Mouse (Mus musculus): ENCODE data around the gene Ssna1.

GRCm38 (mm10) chr2:25271827-25272511 lies at the start of gene Ssna1, which contains the start of gene Anapc2:
- TF ChIP-seq ELF1 (IDR thresholded peaks at IDR 0.05; ENCODE audit: low read depth, low read length) (peak; percentile 86), CTCF (conservative IDR thresholded peaks at IDR 0.05 in 1 of 2, IDR thresholded peaks at IDR 0.05 in 1 of 2; ENCODE audit: low read depth in 2 of 2, low read length in 2 of 2) (peak in 1 of 2 experiments; percentile 58; a peak in 2 of 4 replicates), KAT2A (IDR thresholded peaks at IDR 0.05; ENCODE audit: insufficient replicate concordance, low read length) (peak; percentile 66; the same call in 1 of the 2 replicates), USF2 (conservative IDR thresholded peaks at IDR 0.05; ENCODE audit: low read depth, low read length) (no peak), SIN3A (IDR thresholded peaks at IDR 0.05; ENCODE audit: low read length) (peak; percentile 92), POLR2A (IDR thresholded peaks at IDR 0.05; ENCODE audit: low read depth, low read length) (peak; percentile 84), EP300 (IDR thresholded peaks at IDR 0.05; ENCODE audit: low read length) (no peak), TCF12 (IDR thresholded peaks at IDR 0.05; ENCODE audit: low read depth, low read length) (peak; percentile 80), MEF2A (IDR thresholded peaks at IDR 0.05; ENCODE audit: borderline replicate concordance, low read depth, low read length) (no peak), ZMIZ1 (IDR thresholded peaks at IDR 0.05; ENCODE audit: low read depth, low read length) (0 out of 2 replicates have a peak, but pooled peaks have one; percentile 27)

Measured in CH12.LX (cell line).